Comparison of ENCODE assay signal across 22 mouse cellular contexts in genomic region chr4:31618026-31618425, GRCm38 (mm10).
DNase-seq lines count a peak whose midpoint lies in the region; ATAC-seq and TF ChIP-seq lines count a peak whose summit lies in the region.
"Had no signal": no experiment of that assay in that cellular context is flagged by ENCODE, and none has a peak within 500 bp of the region (broad histone marks: within the 10 kb centered on the region; RNA-seq: fewer than 3 reads in every experiment).

No protein-coding gene starts in this region.

- ATAC-seq in hindbrain, embryonic 14.5 days (ENCODE audit: low FRiP score) = no peak
- no peak for ATAC-seq in hindbrain, embryonic 11.5 days (ENCODE audit: low FRiP score)
- ATAC-seq in midbrain, embryonic 15.5 days (replicated peaks) = peak; percentile 44; the same call in 1 of the 2 replicates
- ATAC-seq in midbrain, postnatal 0 days (ENCODE audit: low FRiP score) = no peak
- ATAC-seq in midbrain, embryonic 16.5 days = no peak
- ATAC-seq: hindbrain, embryonic 16.5 days; intestine, postnatal 0 days; liver, postnatal 0 days; Patski had no signal

- no peak for TF ChIP-seq CTCF in midbrain, postnatal 0 days (IDR thresholded peaks at IDR 0.05)

- H3K27ac ChIP-seq in hindbrain, embryonic 14.5 days = peak overlapping the region; percentile 47; the same call in 1 of the 2 replicates
- H3K27ac ChIP-seq in hindbrain, embryonic 11.5 days (ENCODE audit: low read depth, low read length) = no peak overlapping the region
- H3K27ac ChIP-seq in midbrain, embryonic 15.5 days = 0 out of 2 replicates have a peak overlapping the region, but pooled peaks have one; percentile 29
- no peak overlapping the region for H3K27ac ChIP-seq in midbrain, postnatal 0 days (ENCODE audit: low read depth, low read length)
- H3K27ac ChIP-seq in midbrain, embryonic 16.5 days (ENCODE audit: low read length) = no peak overlapping the region; the same call in 1 of the 2 replicates
- H3K27ac ChIP-seq: heart, embryonic 15.5 days; layer of hippocampus, adult 2 months had no signal

- DNase-seq in embryo, embryonic 11 days = peak; percentile 15
- no peak for DNase-seq in embryo, embryonic 10 days (ENCODE audit: low spot score)
- no peak for DNase-seq in hindbrain, embryonic 14.5 days (ENCODE audit: low spot score)
- no peak for DNase-seq in hindbrain, embryonic 11.5 days (ENCODE audit: low spot score)
- no peak for DNase-seq in midbrain, postnatal 0 days (ENCODE audit: low spot score)
- DNase-seq in spleen, postnatal 10 days (ENCODE audit: low spot score in 2 of 2) = no peak
- DNase-seq: adrenal gland, postnatal 14 days; cerebellum, adult 11 months; cerebellum, postnatal 25 days; gastrocnemius, postnatal 14 days; kidney, postnatal 10 days; layer of hippocampus, postnatal 36 days; liver; liver, postnatal 0 days had no signal

- no peaks in the 10 kb centered on the region for H3K9me3 ChIP-seq in hindbrain, embryonic 14.5 days (ENCODE audit: control insufficient read depth, low read length)
- H3K9me3 ChIP-seq in hindbrain, embryonic 11.5 days (ENCODE audit: control insufficient read depth, low read length) = no peaks in the 10 kb centered on the region
- no peaks in the 10 kb centered on the region for H3K9me3 ChIP-seq in midbrain, embryonic 15.5 days
- no peaks in the 10 kb centered on the region for H3K9me3 ChIP-seq in midbrain, postnatal 0 days (ENCODE audit: low read length)
- no peaks in the 10 kb centered on the region for H3K9me3 ChIP-seq in midbrain, embryonic 16.5 days (replicated peaks; ENCODE audit: control insufficient read depth, low read length, poor library complexity, severe bottlenecking)
- H3K9me3 ChIP-seq: heart, embryonic 15.5 days had no signal

- WGBS in hindbrain, embryonic 14.5 days = 52% methylated on average over 4 of the region's 4 CpGs
- 69% methylated on average over 4 of the region's 4 CpGs for WGBS in hindbrain, embryonic 11.5 days
- whole genome bisulfite sequencing in midbrain, embryonic 15.5 days = 40% methylated on average over 4 of the region's 4 CpGs
- 30% methylated on average over 4 of the region's 4 CpGs for WGBS in midbrain, postnatal 0 days
- 27% methylated on average over 4 of the region's 4 CpGs for WGBS in midbrain, embryonic 16.5 days

- H3K27me3 ChIP-seq in hindbrain, embryonic 14.5 days (ENCODE audit: control insufficient read depth, insufficient read depth, low read length) = no peaks in the 10 kb centered on the region
- no peaks in the 10 kb centered on the region for H3K27me3 ChIP-seq in hindbrain, embryonic 11.5 days (ENCODE audit: control insufficient read depth, insufficient read depth, low read length)
- no peaks in the 10 kb centered on the region for H3K27me3 ChIP-seq in midbrain, embryonic 15.5 days (replicated peaks)
- H3K27me3 ChIP-seq in midbrain, postnatal 0 days (ENCODE audit: insufficient read depth, low read length) = no peaks in the 10 kb centered on the region
- 0 out of 2 replicates have a peak, but pooled peaks cover 2% of the 10 kb centered on the region for H3K27me3 ChIP-seq in midbrain, embryonic 16.5 days (ENCODE audit: control insufficient read depth, insufficient read depth, low read depth, low read length)
- H3K27me3 ChIP-seq: heart, embryonic 15.5 days; Patski had no signal

- no peaks in the 10 kb centered on the region for H3K36me3 ChIP-seq in hindbrain, embryonic 14.5 days (replicated peaks; ENCODE audit: control insufficient read depth, insufficient read depth)
- H3K36me3 ChIP-seq in hindbrain, embryonic 11.5 days (ENCODE audit: control insufficient read depth, insufficient read depth, low read length) = no peaks in the 10 kb centered on the region
- no peaks in the 10 kb centered on the region for H3K36me3 ChIP-seq in midbrain, embryonic 15.5 days (replicated peaks)
- H3K36me3 ChIP-seq in midbrain, postnatal 0 days (ENCODE audit: insufficient read depth, low read length) = no peaks in the 10 kb centered on the region
- no peaks in the 10 kb centered on the region for H3K36me3 ChIP-seq in midbrain, embryonic 16.5 days (ENCODE audit: control insufficient read depth, insufficient read depth, low read length)
- H3K36me3 ChIP-seq: heart, embryonic 15.5 days had no signal

- H3K9ac ChIP-seq in hindbrain, embryonic 14.5 days = no peak overlapping the region
- H3K9ac ChIP-seq in hindbrain, embryonic 11.5 days (ENCODE audit: low read depth, low read length) = no peak overlapping the region
- H3K9ac ChIP-seq in midbrain, embryonic 15.5 days = no peak overlapping the region
- no peak overlapping the region for H3K9ac ChIP-seq in midbrain, postnatal 0 days (replicated peaks; ENCODE audit: low read length, poor library complexity, severe bottlenecking)
- H3K9ac ChIP-seq in midbrain, embryonic 16.5 days (ENCODE audit: low read depth, low read length) = no peak overlapping the region
- H3K9ac ChIP-seq: heart, embryonic 15.5 days; liver, postnatal 0 days had no signal

- no peak overlapping the region for H3K4me2 ChIP-seq in hindbrain, embryonic 14.5 days (replicated peaks)
- H3K4me2 ChIP-seq in hindbrain, embryonic 11.5 days (replicated peaks; ENCODE audit: low read depth, low read length) = no peak overlapping the region
- H3K4me2 ChIP-seq in midbrain, embryonic 15.5 days = no peak overlapping the region
- H3K4me2 ChIP-seq in midbrain, postnatal 0 days (ENCODE audit: low read depth, low read length, poor library complexity, severe bottlenecking) = no peak overlapping the region
- 0 out of 2 replicates have a peak overlapping the region, but pooled peaks have one; percentile 14 for H3K4me2 ChIP-seq in midbrain, embryonic 16.5 days (ENCODE audit: low read length)
- H3K4me2 ChIP-seq: heart, embryonic 15.5 days had no signal

- no peak overlapping the region for H3K4me3 ChIP-seq in hindbrain, embryonic 14.5 days (replicated peaks; ENCODE audit: low read length)
- H3K4me3 ChIP-seq in hindbrain, embryonic 11.5 days (ENCODE audit: low read depth, low read length) = no peak overlapping the region
- H3K4me3 ChIP-seq in midbrain, embryonic 15.5 days = no peak overlapping the region
- no peak overlapping the region for H3K4me3 ChIP-seq in midbrain, postnatal 0 days (ENCODE audit: low read depth, low read length)
- no peak overlapping the region for H3K4me3 ChIP-seq in midbrain, embryonic 16.5 days (ENCODE audit: low read depth, low read length)
- H3K4me3 ChIP-seq: heart, embryonic 15.5 days; layer of hippocampus, adult 2 months; myocyte had no signal

- peaks cover 23% of the 10 kb centered on the region for H3K4me1 ChIP-seq in hindbrain, embryonic 14.5 days (replicated peaks; ENCODE audit: control insufficient read depth, insufficient read depth, low read length)
- no peaks in the 10 kb centered on the region for H3K4me1 ChIP-seq in hindbrain, embryonic 11.5 days (replicated peaks; ENCODE audit: control insufficient read depth, insufficient read depth, low read length)
- peaks cover 21% of the 10 kb centered on the region for H3K4me1 ChIP-seq in midbrain, embryonic 15.5 days
- H3K4me1 ChIP-seq in midbrain, postnatal 0 days (ENCODE audit: insufficient read depth, low read length) = 0 out of 2 replicates have a peak, but pooled peaks cover 2% of the 10 kb centered on the region
- peaks cover 4% of the 10 kb centered on the region for H3K4me1 ChIP-seq in midbrain, embryonic 16.5 days (ENCODE audit: control insufficient read depth, insufficient read depth, low read length)
- H3K4me1 ChIP-seq: heart, embryonic 15.5 days had no signal

Comparison
In these comparisons a context has a peak if more than half of its experiments do, and no peak if none do; other contexts are left out.
1. H3K27ac ChIP-seq: peak in hindbrain, embryonic 14.5 days (single experiment) and midbrain, embryonic 15.5 days (single experiment); none in hindbrain, embryonic 11.5 days (single experiment), midbrain, postnatal 0 days (single experiment) and midbrain, embryonic 16.5 days (single experiment).